Mouse (Mus musculus): ENCODE data around the gene Gm21861. TPM values are rescaled to one million over a fixed set of nuclear protein-coding genes. Genes with fewer than 3 reads are reported as not detected.
"Not testable (repeated sequence)": the region's sequence is repeated elsewhere in the genome, so short reads cannot be mapped to it uniquely, and the experiment has no call there.

Gene Gm21861
- not detected in 2 replicates for polyA plus RNA-seq (2015; fragmentation: Nextera tagmentation; extraction: Ambion mirVana)

GRCm38 (mm10) chrY:58814497-58814896, at the start of gene Gm21861:
Gene Gm21861, minus strand, starts transcription at chrY:58814597.
- no CpG with 5 or more reads among the region's 7 CpGs for WGBS
- H3K9ac ChIP-seq; ATAC-seq (ENCODE audit: low FRiP score, low read depth); H3K36me3 ChIP-seq; H3K4me1 ChIP-seq; H3K4me2 ChIP-seq (replicated peaks); H3K9me3 ChIP-seq; H3K4me3 ChIP-seq; H3K27ac ChIP-seq; H3K27me3 ChIP-seq: not testable (repeated sequence)
